Comparison of ENCODE assay signal across 31 mouse cellular contexts in genomic region chr3:104297112-104297511, GRCm38 (mm10).
DNase-seq lines count a peak whose midpoint lies in the region; ATAC-seq and TF ChIP-seq lines count a peak whose summit lies in the region.
"Had no signal": no experiment of that assay in that cellular context is flagged by ENCODE, and none has a peak within 500 bp of the region (broad histone marks: within the 10 kb centered on the region; RNA-seq: fewer than 3 reads in every experiment).

No protein-coding gene starts in this region.

- H3K4me3 ChIP-seq in lung, embryonic 14.5 days (ENCODE audit: low read depth, low read length) = no peak overlapping the region
- H3K4me3 ChIP-seq in hindbrain, embryonic 16.5 days (ENCODE audit: low read length) = no peak overlapping the region
- H3K4me3 ChIP-seq in midbrain, postnatal 0 days (ENCODE audit: low read depth, low read length) = no peak overlapping the region
- H3K4me3 ChIP-seq in midbrain, embryonic 13.5 days (replicated peaks) = no peak overlapping the region
- H3K4me3 ChIP-seq: forebrain, embryonic 13.5 days; hindbrain, embryonic 12.5 days; lung, embryonic 15.5 days; megakaryocyte, embryonic 14.5 days; midbrain, embryonic 12.5 days; neural tube, embryonic 12.5 days had no signal

- no peaks in the 10 kb centered on the region for H3K4me1 ChIP-seq in lung, embryonic 14.5 days (ENCODE audit: insufficient read depth)
- H3K4me1 ChIP-seq in hindbrain, embryonic 16.5 days (ENCODE audit: control insufficient read depth, insufficient read depth, low read depth, low read length) = no peaks in the 10 kb centered on the region
- no peaks in the 10 kb centered on the region for H3K4me1 ChIP-seq in midbrain, postnatal 0 days (ENCODE audit: insufficient read depth, low read length)
- H3K4me1 ChIP-seq in midbrain, embryonic 13.5 days (replicated peaks) = peaks cover 20% of the 10 kb centered on the region
- H3K4me1 ChIP-seq: megakaryocyte, embryonic 14.5 days; neural tube, embryonic 12.5 days had no signal

- no peak for TF ChIP-seq CTCF in lung, embryonic 14.5 days (IDR thresholded peaks at IDR 0.05; ENCODE audit: low read depth)
- no peak for TF ChIP-seq CTCF in midbrain, postnatal 0 days (IDR thresholded peaks at IDR 0.05)

- ATAC-seq in lung, embryonic 14.5 days (ENCODE audit: insufficient read depth) = no peak
- ATAC-seq in hindbrain, embryonic 16.5 days = no peak
- no peak for ATAC-seq in midbrain, postnatal 0 days (ENCODE audit: low FRiP score)
- no peak for ATAC-seq in midbrain, embryonic 13.5 days
- ATAC-seq: forebrain, embryonic 13.5 days; Patski had no signal

- H3K4me2 ChIP-seq in lung, embryonic 14.5 days = no peak overlapping the region
- no peak overlapping the region for H3K4me2 ChIP-seq in hindbrain, embryonic 16.5 days (ENCODE audit: low read length)
- no peak overlapping the region for H3K4me2 ChIP-seq in midbrain, postnatal 0 days (ENCODE audit: low read depth, low read length, poor library complexity, severe bottlenecking)
- H3K4me2 ChIP-seq in midbrain, embryonic 13.5 days (replicated peaks) = no peak overlapping the region
- H3K4me2 ChIP-seq: forebrain, embryonic 13.5 days; heart, embryonic 11.5 days; hindbrain, embryonic 12.5 days; lung, embryonic 15.5 days; midbrain, embryonic 12.5 days; neural tube, embryonic 12.5 days had no signal

- DNase-seq in lung, embryonic 14.5 days = peak; percentile 45
- no peak for DNase-seq in lung, postnatal 14 days
- DNase-seq in T-cell, adult 2 months (ENCODE audit: low spot score) = peak; percentile 15
- DNase-seq in naive thymus-derived CD4-positive, alpha-beta T cell, adult 2 months (ENCODE audit: low read depth) = peak; percentile 51
- peak; percentile 23 for DNase-seq in thymus, postnatal 4 days
- DNase-seq in midbrain, postnatal 0 days (ENCODE audit: low spot score) = no peak
- DNase-seq: adrenal gland, adult 2 months; cerebellum, adult 8-10 months; cerebellum, postnatal 36 days; gastrocnemius, postnatal 10 days; heart, postnatal 36 days; kidney, adult 2 months; kidney, postnatal 10 days; layer of hippocampus, adult 9-11 months; liver; lung, postnatal 4 days; right cerebral cortex, adult 18-20 months; right cerebral cortex, postnatal 4 days had no signal

- no peak overlapping the region for H3K9ac ChIP-seq in lung, embryonic 14.5 days
- H3K9ac ChIP-seq in hindbrain, embryonic 16.5 days (ENCODE audit: low read depth, low read length) = no peak overlapping the region
- H3K9ac ChIP-seq in midbrain, postnatal 0 days (replicated peaks; ENCODE audit: low read length, poor library complexity, severe bottlenecking) = no peak overlapping the region
- no peak overlapping the region for H3K9ac ChIP-seq in midbrain, embryonic 13.5 days (replicated peaks)
- H3K9ac ChIP-seq: forebrain, embryonic 13.5 days; hindbrain, embryonic 12.5 days; liver, embryonic 14.5 days; lung, embryonic 15.5 days; midbrain, embryonic 12.5 days; neural tube, embryonic 12.5 days had no signal

- H3K9me3 ChIP-seq in lung, embryonic 14.5 days (ENCODE audit: low read depth, low read length) = no peaks in the 10 kb centered on the region
- no peaks in the 10 kb centered on the region for H3K9me3 ChIP-seq in hindbrain, embryonic 16.5 days (ENCODE audit: control insufficient read depth, low read length)
- H3K9me3 ChIP-seq in midbrain, postnatal 0 days (ENCODE audit: low read length) = no peaks in the 10 kb centered on the region
- H3K9me3 ChIP-seq in midbrain, embryonic 13.5 days = no peaks in the 10 kb centered on the region
- H3K9me3 ChIP-seq: forebrain, embryonic 13.5 days; G1E; hindbrain, embryonic 12.5 days; lung, embryonic 15.5 days; megakaryocyte, embryonic 14.5 days; midbrain, embryonic 12.5 days; neural tube, embryonic 12.5 days had no signal

- no peaks in the 10 kb centered on the region for H3K36me3 ChIP-seq in lung, embryonic 14.5 days (ENCODE audit: insufficient read depth)
- no peaks in the 10 kb centered on the region for H3K36me3 ChIP-seq in hindbrain, embryonic 16.5 days (ENCODE audit: control insufficient read depth, insufficient read depth, low read length)
- H3K36me3 ChIP-seq in midbrain, postnatal 0 days (ENCODE audit: insufficient read depth, low read length) = no peaks in the 10 kb centered on the region
- H3K36me3 ChIP-seq in midbrain, embryonic 13.5 days = no peaks in the 10 kb centered on the region
- H3K36me3 ChIP-seq: G1E; hindbrain, embryonic 12.5 days; lung, embryonic 15.5 days; midbrain, embryonic 12.5 days; neural tube, embryonic 12.5 days had no signal

- no peaks in the 10 kb centered on the region for H3K27me3 ChIP-seq in lung, embryonic 14.5 days (ENCODE audit: insufficient read depth, low read length)
- no peaks in the 10 kb centered on the region for H3K27me3 ChIP-seq in hindbrain, embryonic 16.5 days (replicated peaks; ENCODE audit: control insufficient read depth, insufficient read depth, low read length)
- H3K27me3 ChIP-seq in midbrain, postnatal 0 days (ENCODE audit: insufficient read depth, low read length) = no peaks in the 10 kb centered on the region
- no peaks in the 10 kb centered on the region for H3K27me3 ChIP-seq in midbrain, embryonic 13.5 days
- H3K27me3 ChIP-seq: forebrain, embryonic 13.5 days; hindbrain, embryonic 12.5 days; lung, embryonic 15.5 days; megakaryocyte, embryonic 14.5 days; midbrain, embryonic 12.5 days; neural tube, embryonic 12.5 days; Patski had no signal

- no peak overlapping the region for H3K27ac ChIP-seq in lung, embryonic 14.5 days (ENCODE audit: low read depth)
- H3K27ac ChIP-seq in hindbrain, embryonic 16.5 days (ENCODE audit: low read depth, low read length) = no peak overlapping the region
- no peak overlapping the region for H3K27ac ChIP-seq in midbrain, postnatal 0 days (ENCODE audit: low read depth, low read length)
- H3K27ac ChIP-seq in midbrain, embryonic 13.5 days = no peak overlapping the region
- H3K27ac ChIP-seq: forebrain, embryonic 13.5 days; hindbrain, embryonic 12.5 days; liver, embryonic 14.5 days; lung, embryonic 15.5 days; midbrain, embryonic 12.5 days; neural tube, embryonic 12.5 days; stomach, postnatal 0 days had no signal

- 45% methylated on average over 6 of the region's 6 CpGs for WGBS in lung, embryonic 14.5 days
- 78% methylated on average over 6 of the region's 6 CpGs for WGBS in hindbrain, embryonic 16.5 days
- 72% methylated on average over 6 of the region's 6 CpGs for WGBS in midbrain, postnatal 0 days
- 77% methylated on average over 6 of the region's 6 CpGs for WGBS in midbrain, embryonic 13.5 days

Comparison
In these comparisons a context has a peak if more than half of its experiments do, and no peak if none do; other contexts are left out.
1. DNase-seq: peak in lung, embryonic 14.5 days (single experiment), T-cell, adult 2 months (single experiment), naive thymus-derived CD4-positive, alpha-beta T cell, adult 2 months (single experiment) and thymus, postnatal 4 days (single experiment); none in lung, postnatal 14 days (single experiment) and midbrain, postnatal 0 days (single experiment).